Comparison of ENCODE assay signal across 19 mouse cellular contexts in the genomic region with DNA sequence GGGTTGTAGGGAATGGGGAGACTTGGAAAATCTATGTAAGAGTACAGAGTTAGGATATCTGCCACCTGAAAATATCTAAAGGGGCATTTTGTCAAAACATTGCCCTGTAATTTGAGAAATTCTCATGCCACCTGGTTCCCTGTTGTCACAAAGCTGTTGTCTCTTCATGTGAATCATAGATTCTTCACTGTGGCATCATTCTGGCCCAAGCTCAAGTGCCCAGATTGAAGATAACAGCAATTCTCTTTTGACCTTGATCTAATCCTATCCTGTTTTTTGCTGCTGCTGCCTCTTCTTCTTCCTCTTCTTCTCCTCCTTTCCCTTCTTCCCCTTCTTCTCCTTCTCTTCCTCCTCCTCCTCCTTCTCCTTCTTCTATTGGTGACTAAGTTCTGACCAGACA.
DNase-seq lines count a peak whose midpoint lies in the region; TF ChIP-seq lines count a peak whose summit lies in the region.
"Had no signal": no experiment of that assay in that cellular context is flagged by ENCODE, and none has a peak within 500 bp of the region (broad histone marks: within the 10 kb centered on the region; RNA-seq: fewer than 3 reads in every experiment).

No protein-coding gene starts in this region.

- H3K27ac ChIP-seq in left cerebral cortex, adult 2 months, result no peak overlapping the region
- H3K27ac ChIP-seq: embryonic facial prominence, embryonic 12.5 days; embryonic facial prominence, embryonic 15.5 days; gastrocnemius, adult 2 months; hindbrain, embryonic 12.5 days; hindbrain, embryonic 15.5 days had no signal

- DNase-seq in adrenal gland, adult (ENCODE audit: inconsistent age in 2 of 2, low spot score in 1 of 2), result peak; percentile 4 to 30
- DNase-seq in adrenal gland, adult 18-20 months (ENCODE audit: low spot score in 2 of 2), result no peak
- peak; percentile 1 for DNase-seq in cerebellum, adult 11 months
- DNase-seq in cerebellum, postnatal 4 days (ENCODE audit: low spot score in 2 of 2), result no peak
- DNase-seq in cerebellum, postnatal 14 days, result peak; percentile 62 to 66
- no peak for DNase-seq in cerebellum, adult 9-11 months
- peak; percentile 3 for DNase-seq in left cerebral cortex, postnatal 4 days
- no peak for DNase-seq in left cerebral cortex, adult 2 months (ENCODE audit: extremely low spot score in 1 of 2, low spot score in 2 of 2)
- DNase-seq: adrenal gland, adult 8-10 months; cerebellum, adult 18-20 months; forebrain, postnatal 0 days; gastrocnemius, adult 2 months; gastrocnemius, postnatal 14 days; heart, adult 11 months; kidney, adult 2 months had no signal

- no peak for TF ChIP-seq CTCF in left cerebral cortex, adult 2 months (IDR thresholded peaks at IDR 0.05)

- intact Hi-C loops in left cerebral cortex, postnatal 4 days (cut with DNase I), result no loop called here
- intact Hi-C loops in left cerebral cortex, adult 2 months (cut with DNase I), result no loop called here

- no peak overlapping the region for H3K4me3 ChIP-seq in left cerebral cortex, adult 2 months
- H3K4me3 ChIP-seq: embryonic facial prominence, embryonic 12.5 days; embryonic facial prominence, embryonic 15.5 days; gastrocnemius, adult 2 months; hindbrain, embryonic 12.5 days; hindbrain, embryonic 15.5 days had no signal

Comparison
In these comparisons a context has a peak if more than half of its experiments do, and no peak if none do; other contexts are left out.
1. DNase-seq: peak in adrenal gland, adult (2 of 2), cerebellum, adult 11 months (single experiment), cerebellum, postnatal 14 days (2 of 2) and left cerebral cortex, postnatal 4 days (single experiment); none in adrenal gland, adult 18-20 months (0 of 2), cerebellum, postnatal 4 days (0 of 2), cerebellum, adult 9-11 months (single experiment) and left cerebral cortex, adult 2 months (0 of 2).